Mouse (Mus musculus): Measurements from ENCODE around the gene Gm7694. TPM values are rescaled to one million over a fixed set of nuclear protein-coding genes. Genes with fewer than 3 reads are reported as not detected.

The Gm7694 gene
- total and polyA plus RNA-seq, 3 experiments, result 7.9 to 9.3 (median 9.2) TPM

- H3K36me3 ChIP-seq (ENCODE audit: control insufficient read depth, insufficient read depth, low read length), result no peaks in the 10 kb centered on the region
- no peak overlapping the region for H3K4me3 ChIP-seq
- intact Hi-C loops (cut with DNase I), result no loop called here
- 72% methylated on average over 4 of the region's 4 CpGs for WGBS
- no peaks in the 10 kb centered on the region for H3K4me1 ChIP-seq (ENCODE audit: control insufficient read depth, insufficient read depth, low read length)
- H3K27ac ChIP-seq, result no peak overlapping the region
- no peak for DNase-seq
- H3K27me3 ChIP-seq (ENCODE audit: control insufficient read depth, insufficient read depth, low read length), result no peaks in the 10 kb centered on the region
- H3K9ac ChIP-seq (ENCODE audit: low read depth, low read length), result no peak overlapping the region
- TF ChIP-seq POLR2A (IDR thresholded peaks at IDR 0.05; ENCODE audit: insufficient read depth, low read depth, low read length) (no peak), EP300 (IDR thresholded peaks at IDR 0.05; ENCODE audit: insufficient read depth, low read depth, low read length) (no peak), CTCF (IDR thresholded peaks at IDR 0.05) (no peak)
- H3K79me2 ChIP-seq (replicated peaks; ENCODE audit: control insufficient read depth, insufficient read depth, low read length), result no peaks in the 10 kb centered on the region
Observed at GRCm38 (mm10) chr1:170282415-170283129, 23.6 kb downstream of the Gm7694 start.

GRCm38 (mm10) chr1:170277016-170277415, 29.1 kb downstream of the Gm7694 start, which contains the start of gene Sh2d1b1:
Sh2d1b1 (plus strand) TSS chr1:170277320.
- no peak for TF ChIP-seq CTCF (IDR thresholded peaks at IDR 0.05)
- TF ChIP-seq POLR2A (IDR thresholded peaks at IDR 0.05; ENCODE audit: insufficient read depth, low read depth, low read length), result no peak
- no peak for TF ChIP-seq EP300 (IDR thresholded peaks at IDR 0.05; ENCODE audit: insufficient read depth, low read depth, low read length)
- WGBS, result 58% methylated on average over 3 of the region's 3 CpGs
- H3K4me3 ChIP-seq, result no peak within 1 kb of the TSS
- no peak for DNase-seq
- intact Hi-C loops (cut with DNase I), result no loop called here
- no peak within 1 kb of the TSS for H3K27ac ChIP-seq
- H3K36me3 ChIP-seq (ENCODE audit: control insufficient read depth, insufficient read depth, low read length), result no peaks in the 10 kb centered on the region
- no peaks in the 10 kb centered on the region for H3K79me2 ChIP-seq (replicated peaks; ENCODE audit: control insufficient read depth, insufficient read depth, low read length)
- H3K9ac ChIP-seq (ENCODE audit: low read depth, low read length), result no peak within 1 kb of the TSS
- no peaks in the 10 kb centered on the region for H3K27me3 ChIP-seq (ENCODE audit: control insufficient read depth, insufficient read depth, low read length)
- no peaks in the 10 kb centered on the region for H3K4me1 ChIP-seq (ENCODE audit: control insufficient read depth, insufficient read depth, low read length)

- no peak for DNase-seq
- intact Hi-C loops (cut with DNase I), result no loop called here
- no peak overlapping the region for H3K4me3 ChIP-seq
- no peaks in the 10 kb centered on the region for H3K79me2 ChIP-seq (replicated peaks; ENCODE audit: control insufficient read depth, insufficient read depth, low read length)
- no peak overlapping the region for H3K27ac ChIP-seq
- H3K9ac ChIP-seq (ENCODE audit: low read depth, low read length), result no peak overlapping the region
- TF ChIP-seq CTCF (IDR thresholded peaks at IDR 0.05) (no peak), POLR2A (IDR thresholded peaks at IDR 0.05; ENCODE audit: insufficient read depth, low read depth, low read length) (no peak), EP300 (IDR thresholded peaks at IDR 0.05; ENCODE audit: insufficient read depth, low read depth, low read length) (no peak)
- no peaks in the 10 kb centered on the region for H3K4me1 ChIP-seq (ENCODE audit: control insufficient read depth, insufficient read depth, low read length)
- no peaks in the 10 kb centered on the region for H3K27me3 ChIP-seq (ENCODE audit: control insufficient read depth, insufficient read depth, low read length)
- H3K36me3 ChIP-seq (ENCODE audit: control insufficient read depth, insufficient read depth, low read length), result no peaks in the 10 kb centered on the region
Observed at GRCm38 (mm10) chr1:170273252-170273651, 32.9 kb downstream of the Gm7694 start.

GRCm38 (mm10) chr1:170270696-170271095, 35.4 kb downstream of the Gm7694 start:
- no peak overlapping the region for H3K27ac ChIP-seq
- H3K27me3 ChIP-seq (ENCODE audit: control insufficient read depth, insufficient read depth, low read length), result no peaks in the 10 kb centered on the region
- H3K4me1 ChIP-seq (ENCODE audit: control insufficient read depth, insufficient read depth, low read length), result no peaks in the 10 kb centered on the region
- H3K79me2 ChIP-seq (replicated peaks; ENCODE audit: control insufficient read depth, insufficient read depth, low read length), result no peaks in the 10 kb centered on the region
- WGBS, result 65% methylated on average over 4 of the region's 4 CpGs
- no peak overlapping the region for H3K9ac ChIP-seq (ENCODE audit: low read depth, low read length)
- DNase-seq, result no peak
- TF ChIP-seq CTCF (IDR thresholded peaks at IDR 0.05), result no peak
- TF ChIP-seq EP300 (IDR thresholded peaks at IDR 0.05; ENCODE audit: insufficient read depth, low read depth, low read length), result no peak
- no peak for TF ChIP-seq POLR2A (IDR thresholded peaks at IDR 0.05; ENCODE audit: insufficient read depth, low read depth, low read length)
- no peak overlapping the region for H3K4me3 ChIP-seq
- intact Hi-C loops (cut with DNase I), result no loop called here
- H3K36me3 ChIP-seq (ENCODE audit: control insufficient read depth, insufficient read depth, low read length), result no peaks in the 10 kb centered on the region

GRCm38 (mm10) chr1:170270281-170270680, 35.9 kb downstream of the Gm7694 start:
- no peaks in the 10 kb centered on the region for H3K27me3 ChIP-seq (ENCODE audit: control insufficient read depth, insufficient read depth, low read length)
- no peaks in the 10 kb centered on the region for H3K4me1 ChIP-seq (ENCODE audit: control insufficient read depth, insufficient read depth, low read length)
- H3K79me2 ChIP-seq (replicated peaks; ENCODE audit: control insufficient read depth, insufficient read depth, low read length), result no peaks in the 10 kb centered on the region
- no peak for DNase-seq
- H3K27ac ChIP-seq, result no peak overlapping the region
- WGBS, result 75% methylated on average over 6 of the region's 6 CpGs
- no peak overlapping the region for H3K4me3 ChIP-seq
- no peak for TF ChIP-seq EP300 (IDR thresholded peaks at IDR 0.05; ENCODE audit: insufficient read depth, low read depth, low read length)
- TF ChIP-seq POLR2A (IDR thresholded peaks at IDR 0.05; ENCODE audit: insufficient read depth, low read depth, low read length), result no peak
- no peak for TF ChIP-seq CTCF (IDR thresholded peaks at IDR 0.05)
- H3K9ac ChIP-seq (ENCODE audit: low read depth, low read length), result no peak overlapping the region
- intact Hi-C loops (cut with DNase I), result no loop called here
- no peaks in the 10 kb centered on the region for H3K36me3 ChIP-seq (ENCODE audit: control insufficient read depth, insufficient read depth, low read length)

GRCm38 (mm10) chr1:170255560-170255910, 50.6 kb downstream of the Gm7694 start:
- TF ChIP-seq EP300 (IDR thresholded peaks at IDR 0.05; ENCODE audit: insufficient read depth, low read depth, low read length) (no peak), POLR2A (IDR thresholded peaks at IDR 0.05; ENCODE audit: insufficient read depth, low read depth, low read length) (peak; percentile 70)

More at GRCm38 (mm10) chr1:170255560-170255910, 50.6 kb downstream of the Gm7694 start:
- peak overlapping the region; percentile 95 for H3K9ac ChIP-seq (ENCODE audit: low read depth, low read length)
- H3K27me3 ChIP-seq (ENCODE audit: control insufficient read depth, insufficient read depth, low read length), result no peaks in the 10 kb centered on the region
- peak; percentile 86 to 88 for DNase-seq
- WGBS, result 3% methylated on average over 32 of the region's 32 CpGs
- peak overlapping the region; percentile 69 for H3K4me3 ChIP-seq
- no peaks in the 10 kb centered on the region for H3K36me3 ChIP-seq (ENCODE audit: control insufficient read depth, insufficient read depth, low read length)
- no peaks in the 10 kb centered on the region for H3K79me2 ChIP-seq (replicated peaks; ENCODE audit: control insufficient read depth, insufficient read depth, low read length)
- H3K27ac ChIP-seq, result peak overlapping the region; percentile 66
- intact Hi-C loops (cut with DNase I), result no loop called here
- H3K4me1 ChIP-seq (ENCODE audit: control insufficient read depth, insufficient read depth, low read length), result no peaks in the 10 kb centered on the region

Measured in heart, adult 2 months (tissue).